Mouse (Mus musculus): ENCODE results near the gene Nanos2.

The Nanos2 gene

DNA sequence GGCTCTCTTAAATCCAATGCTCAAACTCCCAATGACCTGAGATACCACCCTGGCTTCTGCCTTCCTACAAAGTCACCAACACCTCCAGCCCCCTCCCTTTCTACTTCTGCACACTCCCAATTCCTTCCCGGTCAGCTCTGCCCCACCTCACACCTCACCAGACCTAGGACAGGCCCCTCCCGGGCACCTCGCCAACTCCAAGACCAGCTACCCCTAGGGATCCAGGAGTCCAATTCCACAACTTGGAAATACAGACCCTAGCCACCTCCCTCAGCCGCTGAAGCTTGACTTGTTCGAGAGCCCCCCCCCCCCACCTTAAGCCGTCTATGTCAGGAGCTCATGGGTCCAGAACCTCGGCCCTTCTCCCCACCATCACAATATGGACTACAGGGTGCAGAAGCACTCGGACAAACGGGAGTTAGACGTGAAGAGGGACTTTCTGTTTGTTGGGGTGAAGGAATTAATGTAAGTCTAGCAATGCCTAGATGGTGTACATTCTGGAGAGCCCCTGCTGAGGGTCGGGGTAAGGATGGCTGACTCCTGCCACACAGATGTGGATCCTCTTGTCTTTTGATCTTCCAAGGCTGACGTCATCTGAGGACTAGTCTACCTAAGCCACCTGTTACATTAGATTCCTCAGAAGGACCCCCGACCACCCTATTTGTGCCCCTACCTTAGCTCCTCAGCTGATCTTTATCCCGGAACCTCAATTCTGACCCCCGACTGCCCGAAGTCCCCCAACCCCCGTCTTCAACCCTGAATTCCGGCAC lies 35.2 kb downstream of the Nanos2 start:
- DNase-seq: peak; percentile 46

GRCm38 (mm10) chr7:19023357-19023814 lies 36.2 kb downstream of the Nanos2 start, which contains the start of gene Foxa3:
TSS of gene Foxa3 (minus strand) at chr7:19023538.
- peak; percentile 63 for DNase-seq

DNA sequence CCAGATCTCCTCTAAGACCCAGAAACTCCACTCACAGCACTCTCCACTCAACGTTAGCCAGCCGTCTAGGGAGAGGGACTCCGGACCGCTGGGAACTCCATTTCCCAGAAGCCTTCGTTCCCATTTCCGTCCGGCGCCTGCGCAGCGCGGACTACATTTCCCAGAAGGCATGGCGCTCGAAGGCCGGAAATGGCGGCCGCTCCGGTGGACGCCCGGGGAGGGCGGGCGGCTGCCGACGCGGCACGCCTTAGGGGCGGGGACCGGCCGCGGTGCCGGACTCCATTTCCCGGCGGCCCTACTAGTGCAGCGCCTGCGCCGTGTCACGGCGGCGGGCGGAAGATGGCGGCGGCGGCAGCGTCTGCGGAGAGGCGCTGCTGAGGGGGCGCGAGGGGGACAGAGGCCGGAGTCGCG lies 36.9 kb downstream of the Nanos2 start, which contains the start of gene Sympk:
Gene Sympk, plus strand, starts transcription at position 282 of the 411 bp plus-strand sequence.
- DNase-seq: peak; percentile 97

- DNase-seq: peak; percentile 61
Measured at GRCm38 (mm10) chr7:19024581-19025255, 37.5 kb downstream of the Nanos2 start.

GRCm38 (mm10) chr7:19028067-19028466 lies 40.9 kb downstream of the Nanos2 start:
- DNase-seq: no peak

- DNase-seq: peak; percentile 77
Measured at GRCm38 (mm10) chr7:19029084-19029653, 42.0 kb downstream of the Nanos2 start.

DNA sequence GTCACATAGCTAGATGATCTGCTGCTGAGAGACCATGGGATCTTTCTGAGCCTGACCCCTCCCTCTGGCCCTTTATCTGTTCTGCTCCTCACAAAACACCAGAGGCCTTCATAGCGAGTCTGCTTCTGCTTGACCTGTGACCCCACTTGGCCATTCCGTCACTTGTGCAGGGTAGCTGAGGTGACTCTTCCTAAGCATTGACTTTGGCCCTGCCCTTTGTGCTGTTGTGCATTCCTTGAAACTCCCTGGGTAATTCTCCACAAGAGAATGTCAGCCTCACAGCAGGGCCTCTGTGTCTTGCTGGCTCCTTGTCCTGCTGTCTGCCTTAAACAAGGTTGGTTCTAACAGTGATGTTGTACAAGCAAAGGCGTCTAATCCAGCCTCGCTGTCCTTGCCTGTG lies 44.4 kb downstream of the Nanos2 start:
- DNase-seq: no peak

All from kidney, postnatal 10 days (tissue).